Mouse (Mus musculus) spleen, adult 2 months (tissue): ENCODE results near the gene Dnph1.

ENCODE experiments used
- CTCF ChIP-seq: fragments of 200-500 bp; IDR thresholded peaks from 2 replicates; pipeline ENCODE4 v1.5.1; 2011; ENCODE audit warnings: mild to moderate bottlenecking, inconsistent platforms; ENCODE audit not compliant: insufficient read depth, insufficient read length, insufficient replicate concordance; ENCODE audit errors: extremely low read depth
- POLR2A ChIP-seq: fragments of 200-500 bp; IDR thresholded peaks from 2 replicates; pipeline ENCODE4 v1.6.1; 2011; ENCODE audit warnings: low read depth, low read length, inconsistent platforms

DNA sequence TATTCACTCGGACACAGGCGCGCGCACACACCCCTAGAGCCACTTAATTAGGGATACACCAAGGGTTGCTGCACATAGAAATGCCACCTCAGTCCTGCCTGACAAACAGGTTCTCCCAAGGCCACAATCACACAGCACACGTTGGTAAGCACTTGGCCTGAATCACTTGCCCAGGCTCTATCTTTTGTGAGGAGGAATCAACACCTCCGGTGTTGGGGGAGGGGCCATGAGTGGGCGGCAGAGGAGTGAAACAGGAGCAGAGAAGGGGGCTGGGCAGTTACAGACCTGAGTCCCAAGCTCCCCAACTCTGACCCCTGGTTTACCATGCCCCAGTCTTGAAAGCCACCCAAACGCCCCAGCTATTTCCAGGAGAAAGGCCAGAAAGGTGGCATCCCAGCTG lies 50.5 kb downstream of the Dnph1 start:
- TF ChIP-seq CTCF (no peak), POLR2A (no peak)
